Mouse (Mus musculus) E14TG2a.4 (cell line): ENCODE measurements at regions not wholly inside any gene's neighbourhood (a gene's known extent, or its start where the extent isn't known, plus 50 kb on each side); places are given as distances from the start of the nearest gene placed in this dataset.

ENCODE experiments used
- H3K27me3 ChIP-seq: 2 replicates; pipeline ENCODE4 v1.6.1; 2014; ENCODE audit warnings: low read length, control low read depth; ENCODE audit not compliant: insufficient read depth
- H3K36me3 ChIP-seq: 2 replicates; pipeline ENCODE4 v1.6.1; 2014; ENCODE audit warnings: low read length, control low read depth; ENCODE audit not compliant: insufficient read depth
- H3K4me1 ChIP-seq: replicated peaks from 2 replicates; pipeline ENCODE4 v1.6.1; 2014; ENCODE audit warnings: low read depth, low read length, control low read depth
- H3K4me3 ChIP-seq: replicated peaks from 2 replicates; pipeline ENCODE4 v1.5.1; 2014; ENCODE audit warnings: mild to moderate bottlenecking, low read length
- H3K9me3 ChIP-seq: 2 replicates; pipeline ENCODE4 v1.6.1; 2014; ENCODE audit warnings: low read length, control low read depth
- CTCF ChIP-seq: conservative IDR thresholded peaks from 2 replicates; pipeline ENCODE4 v1.5.1; 2014; ENCODE audit warnings: low read length
- NANOG ChIP-seq: IDR thresholded peaks from 2 replicates; pipeline ENCODE4 v1.6.1; 2014; ENCODE audit warnings: borderline replicate concordance, low read length, mixed read lengths
- POU5F1 ChIP-seq: IDR thresholded peaks from 2 replicates; pipeline ENCODE4 v1.6.1; 2014; ENCODE audit warnings: low read length, borderline replicate concordance

- Histone ChIP-seq H3K36me3 (no peaks in the 10 kb centered on the region), H3K4me1 (0 out of 2 replicates have a peak, but pooled peaks cover 3% of the 10 kb centered on the region), H3K27me3 (no peaks in the 10 kb centered on the region), H3K4me3 (no peak overlapping the region), H3K9me3 (no peaks in the 10 kb centered on the region)
- TF ChIP-seq CTCF (no peak), POU5F1 (no peak), NANOG (no peak)
Measured at GRCm38 (mm10) chr11:25262906-25263305, 947.7 kb downstream of the 5730522E02Rik start.

- no peaks in the 10 kb centered on the region for H3K36me3 ChIP-seq
- H3K4me3 ChIP-seq: no peak overlapping the region
- TF ChIP-seq POU5F1 (no peak), CTCF (no peak), NANOG (no peak)
- H3K9me3 ChIP-seq: no peaks in the 10 kb centered on the region
- no peaks in the 10 kb centered on the region for H3K27me3 ChIP-seq
- H3K4me1 ChIP-seq: 0 out of 2 replicates have a peak, but pooled peaks cover 3% of the 10 kb centered on the region
Measured at GRCm38 (mm10) chr11:25259691-25260090, 950.9 kb downstream of the 5730522E02Rik start.

- Histone ChIP-seq H3K9me3 (no peaks in the 10 kb centered on the region), H3K36me3 (no peaks in the 10 kb centered on the region), H3K4me3 (no peak overlapping the region), H3K27me3 (no peaks in the 10 kb centered on the region), H3K4me1 (no peaks in the 10 kb centered on the region)
- no peak for TF ChIP-seq POU5F1
- no peak for TF ChIP-seq CTCF
- no peak for TF ChIP-seq NANOG
Measured at GRCm38 (mm10) chr11:25233360-25233890, 977.1 kb downstream of the 5730522E02Rik start.
